Mouse (Mus musculus): ENCODE results near the gene Gm49510.

GRCm38 (mm10) chr15:78919914-78920313, 20.4 kb downstream of the Gm49510 start:
- TF ChIP-seq CTCF (IDR thresholded peaks at IDR 0.05; ENCODE audit: control insufficient read depth, insufficient read depth, insufficient replicate concordance, low read depth, low read length): no peak
- no peak for TF ChIP-seq POLR2A (IDR thresholded peaks at IDR 0.05; ENCODE audit: control insufficient read depth, low read depth, low read length)

Measured in testis, adult 2 months (tissue).